Mouse (Mus musculus): ENCODE results near the gene Cstf1.

GRCm38 (mm10) chr2:172405011-172405410, 34.5 kb downstream of the Cstf1 start:
- TF ChIP-seq CTCF (IDR thresholded peaks at IDR 0.05) = no peak
- no peak for TF ChIP-seq EP300 (IDR thresholded peaks at IDR 0.05)
